Mouse (Mus musculus) cortical plate, adult 2 months (tissue): Measurements from ENCODE around the gene Sorcs3.

Experiments used
- CTCF ChIP-seq: fragments of 200-500 bp; IDR thresholded peaks from 2 replicates; pipeline ENCODE4 v1.5.1; 2011; ENCODE audit warnings: mild to moderate bottlenecking, control low read depth, low read length; ENCODE audit not compliant: insufficient read depth; ENCODE audit errors: extremely low read depth
- POLR2A ChIP-seq: fragments of 200-500 bp; IDR thresholded peaks from 2 replicates; pipeline ENCODE4 v1.6.1; 2011; ENCODE audit warnings: mild to moderate bottlenecking, low read length, control low read depth; ENCODE audit not compliant: insufficient read depth; ENCODE audit errors: extremely low read depth

- TF ChIP-seq POLR2A = no peak
- no peak for TF ChIP-seq CTCF
Measured at GRCm38 (mm10) chr19:48756831-48757230, 551.0 kb downstream of the Sorcs3 start.
